Comparison of ENCODE assay signal across 8 mouse cellular contexts in genomic region chr6:87002521-87003055, GRCm38 (mm10). TPM values are rescaled to one million over a fixed set of nuclear protein-coding genes. Genes with fewer than 3 reads are reported as not detected.
DNase-seq lines count a peak whose midpoint lies in the region; ATAC-seq lines count a peak whose summit lies in the region.

No protein-coding gene starts in this region.

- no peak overlapping the region for H3K4me3 ChIP-seq in limb, embryonic 12.5 days (replicated peaks)

- peaks cover 17% of the 10 kb centered on the region for H3K36me3 ChIP-seq in limb, embryonic 12.5 days

- H3K27ac ChIP-seq in limb, embryonic 12.5 days = peak overlapping the region; percentile 50; the same call in 1 of the 2 replicates

- 53% methylated on average over 8 of the region's 8 CpGs for WGBS in limb, embryonic 12.5 days

- ATAC-seq in granulocyte monocyte progenitor cell, adult 5-6 weeks (replicated peaks; ENCODE audit: poor library complexity, severe bottlenecking) = peak; percentile 96
- ATAC-seq in limb, embryonic 12.5 days (ENCODE audit: insufficient number of reproducible peaks, insufficient read depth, low FRiP score, low TSS enrichment, low read depth) = no peak
- peak; percentile 90 for ATAC-seq in monocyte, adult 5-6 weeks (replicated peaks; ENCODE audit: insufficient number of reproducible peaks, low FRiP score, low TSS enrichment, poor library complexity, severe bottlenecking)

- peaks cover 4% of the 10 kb centered on the region; the same call in 1 of the 2 replicates for H3K4me1 ChIP-seq in limb, embryonic 12.5 days (replicated peaks)

- H3K27me3 ChIP-seq in limb, embryonic 12.5 days = no peaks in the 10 kb centered on the region

- DNase-seq in 3134 (ENCODE audit: extremely low read depth, insufficient read length, low spot score) = peak; percentile 83
- peak; percentile 84 for DNase-seq in adrenal gland, adult 2 months
- peak; percentile 74 for DNase-seq in embryo, embryonic 11.5 days (ENCODE audit: low read depth, low spot score)
- DNase-seq in kidney, adult 18-20 months = peak; percentile 89
- peak; percentile 79 to 94 for DNase-seq in spleen, postnatal 4 days (ENCODE audit: low spot score in 2 of 2)

- H3K9ac ChIP-seq in limb, embryonic 12.5 days (replicated peaks) = no peak overlapping the region

- H3K9me3 ChIP-seq in limb, embryonic 12.5 days = no peaks in the 10 kb centered on the region

- H3K4me2 ChIP-seq in limb, embryonic 12.5 days = no peak overlapping the region

RNA-seq across cellular contexts. Expression of gene Nfu1, which starts 6.4 kb away (rescaled TPM):
- total RNA-seq in adrenal gland, adult 2 months (2021) = 10 to 100 TPM; 84.3 to 92.5 TPM
- 57.6 and 66.9 TPM in 2 replicates for polyA plus RNA-seq in adrenal gland, adult 2 months (2012; rRNA removed)
- total RNA-seq in granulocyte monocyte progenitor cell, adult 5-6 weeks (2014; fragmentation: Nextera tagmentation) = 84.0 and 103 TPM in 2 replicates
- total RNA-seq in granulocyte monocyte progenitor cell, adult 5-6 weeks (2017) = 57.8 and 80.8 TPM in 2 replicates
- polyA plus RNA-seq in limb, embryonic 12.5 days (2016; fragmentation: Nextera tagmentation; extraction: Ambion mirVana) = 96.5 and 96.7 TPM in 2 replicates
- 44.4 to 57.2 TPM (median 44.7 TPM) in 3 replicates for total RNA-seq in monocyte, adult 5-6 weeks (2017)

RNA-seq across cellular contexts. Expression of gene Gfpt1, which starts 40.1 kb away (rescaled TPM):
- 10 to 100 TPM; 37.1 to 42.4 TPM for total RNA-seq in adrenal gland, adult 2 months (2021)
- polyA plus RNA-seq in adrenal gland, adult 2 months (2012; rRNA removed) = 3.0 and 4.3 TPM in 2 replicates
- 17.9 and 23.4 TPM in 2 replicates for total RNA-seq in granulocyte monocyte progenitor cell, adult 5-6 weeks (2014; fragmentation: Nextera tagmentation)
- 22.4 and 26.8 TPM in 2 replicates for total RNA-seq in granulocyte monocyte progenitor cell, adult 5-6 weeks (2017)
- polyA plus RNA-seq in limb, embryonic 12.5 days (2016; fragmentation: Nextera tagmentation; extraction: Ambion mirVana) = 25.2 and 25.9 TPM in 2 replicates
- total RNA-seq in monocyte, adult 5-6 weeks (2017) = 109 to 144 TPM (median 109 TPM) in 3 replicates
